Mouse (Mus musculus): ENCODE results near the gene Gmpr2.

Gmpr2 gene

GRCm38 (mm10) chr14:55656935-55657334 is 14.8 kb upstream of the Gmpr2 start:
- ChIA-PET POLR2A (interaction anchor here in 2 of 4 experiments (1.3 to 1.4 kb wide), 2 partner anchors 15 to 25 kb away, joined by 3 read pairs; partner anchors contain the start of genes Gmpr2 (in 1 of the 2), Nedd8 (in 1 of the 2) and Tinf2 (in 1 of the 2)), CTCF (no interaction called here)

GRCm38 (mm10) chr14:55658011-55658410 is 13.7 kb upstream of the Gmpr2 start:
- ChIA-PET CTCF (no interaction called here), POLR2A (interaction anchor here in 3 of 4 experiments (0.6 to 1.6 kb wide), 4 partner anchors 11 to 106 kb away, joined by 3 to 9 read pairs (median 4); partner anchors contain the start of genes Gmpr2 (in 1 of the 3) and Nedd8 (in 1 of the 3))

GRCm38 (mm10) chr14:55659960-55660573 is 11.7 kb upstream of the Gmpr2 start, which contains the start of gene Mdp1:
Gene Mdp1, minus strand, starts transcription at chr14:55660508.
- CTCF ChIA-PET: interaction anchor here (0.5 to 2.2 kb wide), 30 partner anchors 8 to 292 kb away, joined by 3 to 14 read pairs (median 3); partner anchors contain the start of genes Nedd8 (in 3 of the 4), Gmpr2 (in 2 of the 4), Psme2 (in 2 of the 4) and Rnf31 (in 2 of the 4)
- POLR2A ChIA-PET: interaction anchor here (0.6 to 4.9 kb wide), 47 partner anchors 9 to 222 kb away, joined by 3 to 61 read pairs (median 4); partner anchors contain the start of genes Gmpr2 (in 4 of the 4), Nedd8 (in 4 of the 4), Rec8 (in 3 of the 4) and A730061H03Rik (in 2 of the 4)

- ChIA-PET CTCF (interaction anchor here (0.5 to 2.2 kb wide), 27 partner anchors 9 to 293 kb away, joined by 3 to 14 read pairs (median 3); partner anchors contain the start of genes Gmpr2 (in 2 of the 4), Nedd8 (in 2 of the 4), Psme2 (in 2 of the 4) and Rnf31 (in 2 of the 4)), POLR2A (interaction anchor here (0.6 to 4.9 kb wide), 44 partner anchors 9 to 222 kb away, joined by 3 to 61 read pairs (median 4); partner anchors contain the start of genes Gmpr2 (in 4 of the 4), Nedd8 (in 4 of the 4), Rec8 (in 3 of the 4) and A730061H03Rik (in 2 of the 4))
Observed at GRCm38 (mm10) chr14:55660636-55661035, 11.1 kb upstream of the Gmpr2 start.

- ChIA-PET CTCF (interaction anchor here in 3 of 4 experiments (0.8 to 2.5 kb wide), 15 partner anchors 8 to 191 kb away, joined by 3 to 16 read pairs (median 4); partner anchors contain the start of genes Mdp1 (in 3 of the 3), Tinf2 (in 3 of the 3), Adcy4 (in 1 of the 3) and Ltb4r2 (in 1 of the 3)), POLR2A (interaction anchor here (0.5 to 3.0 kb wide), 103 partner anchors 9 to 656 kb away, joined by 3 to 61 read pairs (median 4); partner anchors contain the start of genes Mdp1 (in 4 of the 4), Rnf31 (in 4 of the 4), A730061H03Rik (in 3 of the 4) and Psme2 (in 3 of the 4))
Observed at GRCm38 (mm10) chr14:55671486-55671832, 282 bp upstream of the Gmpr2 start.

GRCm38 (mm10) chr14:55672741-55673060 is 960 bp downstream of the Gmpr2 start:
- ChIA-PET POLR2A (interaction anchor here (0.6 to 3.0 kb wide), 65 partner anchors 8 to 622 kb away, joined by 3 to 61 read pairs (median 6); partner anchors contain the start of genes Tinf2 (in 4 of the 4), Mdp1 (in 3 of the 4), Psme2 (in 3 of the 4) and Rnf31 (in 3 of the 4)), CTCF (interaction anchor here in 2 of 4 experiments (1.3 to 2.5 kb wide), 9 partner anchors 8 to 88 kb away, joined by 3 to 16 read pairs (median 8); partner anchors contain the start of genes Mdp1 (in 2 of the 2), Tinf2 (in 2 of the 2), Ltb4r2 (in 1 of the 2) and Rabggta (in 1 of the 2))

GRCm38 (mm10) chr14:55677615-55678014 is 5.9 kb downstream of the Gmpr2 start:
- ChIA-PET POLR2A (interaction anchor here in 2 of 4 experiments (0.5 to 9.8 kb wide), 4 partner anchors 15 to 123 kb away, joined by 3 to 77 read pairs (median 20); partner anchors contain the start of gene Rabggta (in 2 of the 2)), CTCF (no interaction called here)

- POLR2A ChIA-PET: interaction anchor here (0.6 to 9.8 kb wide), 74 partner anchors 9 to 218 kb away, joined by 3 to 77 read pairs (median 4); partner anchors contain the start of genes Gmpr2 (in 4 of the 4), Nedd8 (in 4 of the 4), Dhrs1 (in 3 of the 4) and Nop9 (in 3 of the 4)
Observed at GRCm38 (mm10) chr14:55681160-55682117, 9.7 kb downstream of the Gmpr2 start, which contains the start of gene Tinf2. Gene Tinf2, minus strand, starts transcription at chr14:55681820.

GRCm38 (mm10) chr14:55682118-55682493 is 10.4 kb downstream of the Gmpr2 start:
- ChIA-PET POLR2A (interaction anchor here (0.6 to 9.8 kb wide), 57 partner anchors 9 to 1206 kb away, joined by 3 to 77 read pairs (median 4); partner anchors contain the start of genes Gmpr2 (in 4 of the 4), Nedd8 (in 4 of the 4), Dhrs1 (in 3 of the 4) and Nop9 (in 3 of the 4)), CTCF (interaction anchor here (0.6 to 4.8 kb wide), 33 partner anchors 9 to 566 kb away, joined by 3 to 45 read pairs (median 3); partner anchors contain the start of genes Gmpr2 (in 2 of the 4), Ltb4r2 (in 2 of the 4), Nedd8 (in 2 of the 4) and A730061H03Rik (in 1 of the 4))

More at GRCm38 (mm10) chr14:55681160-55682117, 9.7 kb downstream of the Gmpr2 start, which contains the start of gene Tinf2:
- CTCF ChIA-PET: interaction anchor here (0.5 to 4.8 kb wide), 38 partner anchors 9 to 566 kb away, joined by 3 to 45 read pairs (median 3); partner anchors contain the start of genes Gmpr2 (in 3 of the 4), Nedd8 (in 3 of the 4), Ltb4r2 (in 2 of the 4) and A730061H03Rik (in 1 of the 4)

GRCm38 (mm10) chr14:55689433-55689832 is 17.7 kb downstream of the Gmpr2 start:
- POLR2A ChIA-PET: interaction anchor here in 2 of 4 experiments (0.9 to 3.0 kb wide), 7 partner anchors 13 to 33 kb away, joined by 3 to 20 read pairs (median 4); no protein-coding TSS in a partner anchor
- CTCF ChIA-PET: no interaction called here

- ChIA-PET CTCF (interaction anchor here in 2 of 4 experiments (0.5 to 0.7 kb wide), 3 partner anchors 49 to 437 kb away, joined by 4 to 6 read pairs (median 5); partner anchors contain the start of genes Dhrs1 (in 1 of the 2) and Nop9 (in 1 of the 2)), POLR2A (interaction anchor here in 3 of 4 experiments (0.7 to 2.0 kb wide), 5 partner anchors 11 to 25 kb away, joined by 3 to 9 read pairs (median 4); partner anchors contain the start of gene Rabggta (in 2 of the 3))
Observed at GRCm38 (mm10) chr14:55697226-55697625, 25.5 kb downstream of the Gmpr2 start.

- ChIA-PET POLR2A (interaction anchor here in 3 of 4 experiments (0.9 to 15.0 kb wide), 24 partner anchors 10 to 199 kb away, joined by 3 to 268 read pairs (median 8); partner anchors contain the start of genes Tgm1 (in 3 of the 3), Rabggta (in 2 of the 3), Tinf2 (in 2 of the 3) and A730061H03Rik (in 1 of the 3)), CTCF (interaction anchor here in 3 of 4 experiments (0.6 to 2.5 kb wide), 7 partner anchors 11 to 129 kb away, joined by 3 to 8 read pairs (median 4); partner anchors contain the start of gene Tinf2 (in 1 of the 3))
Observed at GRCm38 (mm10) chr14:55701131-55701530, 29.4 kb downstream of the Gmpr2 start.

- CTCF ChIA-PET: interaction anchor here in 2 of 4 experiments (0.8 to 2.5 kb wide), 5 partner anchors 9 to 42 kb away, joined by 3 to 8 read pairs (median 3); partner anchors contain the start of genes Dhrs1 (in 1 of the 2), Nop9 (in 1 of the 2), Rabggta (in 1 of the 2) and Tinf2 (in 1 of the 2)
- POLR2A ChIA-PET: interaction anchor here (0.8 to 15.0 kb wide), 29 partner anchors 9 to 171 kb away, joined by 3 to 268 read pairs (median 7); partner anchors contain the start of genes Rabggta (in 3 of the 4), Gmpr2 (in 2 of the 4), Nedd8 (in 2 of the 4) and Rec8 (in 2 of the 4)
Observed at GRCm38 (mm10) chr14:55702761-55703160, 31.0 kb downstream of the Gmpr2 start.

GRCm38 (mm10) chr14:55706051-55706600 is 34.4 kb downstream of the Gmpr2 start:
- POLR2A ChIA-PET: interaction anchor here (0.6 to 15.0 kb wide), 11 partner anchors 11 to 38 kb away, joined by 3 to 268 read pairs (median 4); partner anchors contain the start of genes Rabggta (in 4 of the 4), Gmpr2 (in 2 of the 4), Nedd8 (in 2 of the 4) and Tgm1 (in 1 of the 4)

GRCm38 (mm10) chr14:55707397-55707796 is 35.7 kb downstream of the Gmpr2 start:
- POLR2A ChIA-PET: interaction anchor here in 2 of 4 experiments (0.7 to 15.0 kb wide), 11 partner anchors 10 to 164 kb away, joined by 3 to 268 read pairs (median 4); partner anchors contain the start of genes Rabggta (in 2 of the 2), Gmpr2 (in 1 of the 2), Mdp1 (in 1 of the 2) and Nedd8 (in 1 of the 2)
- CTCF ChIA-PET: no interaction called here

More at GRCm38 (mm10) chr14:55706051-55706600, 34.4 kb downstream of the Gmpr2 start:
- CTCF ChIA-PET: interaction anchor here in 1 of 4 experiments (0.5 kb wide), 1 partner anchor 257 kb away, joined by 6 read pairs; no protein-coding TSS in a partner anchor
